Mouse (Mus musculus): Measurements from ENCODE around the gene Gcfc2.

GRCm38 (mm10) chr6:81955133-81955532, 31.7 kb downstream of the Gcfc2 start:
- TF ChIP-seq POLR2A (IDR thresholded peaks at IDR 0.05; ENCODE audit: low read depth, low read length) (no peak), CTCF (IDR thresholded peaks at IDR 0.05; ENCODE audit: extremely low read depth, insufficient read depth, insufficient read length, insufficient replicate concordance) (no peak)
